Mouse (Mus musculus) midbrain, postnatal 0 days (tissue): ENCODE results near the gene Phldb1. TPM values are rescaled to one million over a fixed set of nuclear protein-coding genes. Genes with fewer than 3 reads are reported as not detected.

Experiments
- ATAC-seq: fragments of 200-750 bp; cut with Nextera tagmentation; 2 replicates; pipeline ENCODE4 v1.8.0; 2017; ENCODE audit warnings: moderate number of reproducible peaks, mild to moderate bottlenecking, moderate TSS enrichment, moderate library complexity; ENCODE audit not compliant: low FRiP score
- DNase-seq: peaks from one replicate; pipeline ENCODE4 v3.0.0-alpha.2; 2015; ENCODE audit warnings: low spot score
- H3K27ac ChIP-seq: fragments of 300-500 bp; sonication (generic); 2 replicates; pipeline ENCODE4 v1.5.1; 2014; ENCODE audit warnings: low read depth, mild to moderate bottlenecking, low read length, mixed read lengths
- H3K27me3 ChIP-seq: fragments of 300-500 bp; sonication (generic); 2 replicates; pipeline ENCODE4 v1.6.1; 2014; ENCODE audit warnings: low read length, control low read depth, mixed read lengths; ENCODE audit not compliant: insufficient read depth
- H3K36me3 ChIP-seq: fragments of 300-500 bp; sonication (generic); 2 replicates; pipeline ENCODE4 v1.6.1; 2014; ENCODE audit warnings: low read length, control low read depth, mixed read lengths; ENCODE audit not compliant: insufficient read depth
- H3K4me1 ChIP-seq: fragments of 300-500 bp; sonication (generic); 2 replicates; pipeline ENCODE4 v1.6.1; 2014; ENCODE audit warnings: mild to moderate bottlenecking, control low read depth, antibody characterized with exemption, low read length, mixed read lengths; ENCODE audit not compliant: insufficient read depth
- H3K4me2 ChIP-seq: fragments of 300-500 bp; sonication (generic); 2 replicates; pipeline ENCODE4 v1.6.1; 2014; ENCODE audit warnings: low read depth, mild to moderate bottlenecking, low read length, mixed read lengths; ENCODE audit not compliant: poor library complexity, severe bottlenecking
- H3K4me3 ChIP-seq: fragments of 300-500 bp; sonication (generic); 2 replicates; pipeline ENCODE4 v1.5.1; 2014; ENCODE audit warnings: low read depth, mild to moderate bottlenecking, low read length, moderate library complexity
- H3K9ac ChIP-seq: fragments of 300-500 bp; sonication (generic); replicated peaks from 2 replicates; pipeline ENCODE4 v1.6.1; 2014; ENCODE audit warnings: mild to moderate bottlenecking, low read length, moderate library complexity, mixed read lengths; ENCODE audit not compliant: poor library complexity, severe bottlenecking
- H3K9me3 ChIP-seq: fragments of 300-500 bp; sonication (generic); 2 replicates; pipeline ENCODE4 v1.6.1; 2016; ENCODE audit warnings: low read length, control low read depth
- CTCF ChIP-seq: IDR thresholded peaks from 2 replicates; pipeline ENCODE4 v1.5.1; 2016; ENCODE audit warnings: antibody characterized with exemption, mild to moderate bottlenecking
- WGBS: fragments of 180-500 bp; shearing (Covaris S2); extraction: QIAGEN DNeasy Blood & Tissue Kit; methylation state at CpG from one replicate; pipeline ENCODE4 v1.1.7; 2014; 5-methylcytosine and 5-hydroxymethylcytosine counted together
- polyA plus RNA-seq: library from polyadenylated mRNA; unstranded; fragments of >200 nt; fragmentation: Nextera tagmentation; extraction: Ambion mirVana; gene quantifications from 2 replicates; pipeline ENCODE4 v1.2.1, GENCODE M21; 2015
- total RNA-seq: library from RNA; depleted of rRNA; stranded (reverse); fragments of >200 nt; gene quantifications from 2 replicates; pipeline ENCODE4 v1.2.3, GENCODE M21; 2014

Gene Phldb1
- total and polyA plus RNA-seq, 2 experiments from 2014 or later = 41.0 to 154 TPM

DNA sequence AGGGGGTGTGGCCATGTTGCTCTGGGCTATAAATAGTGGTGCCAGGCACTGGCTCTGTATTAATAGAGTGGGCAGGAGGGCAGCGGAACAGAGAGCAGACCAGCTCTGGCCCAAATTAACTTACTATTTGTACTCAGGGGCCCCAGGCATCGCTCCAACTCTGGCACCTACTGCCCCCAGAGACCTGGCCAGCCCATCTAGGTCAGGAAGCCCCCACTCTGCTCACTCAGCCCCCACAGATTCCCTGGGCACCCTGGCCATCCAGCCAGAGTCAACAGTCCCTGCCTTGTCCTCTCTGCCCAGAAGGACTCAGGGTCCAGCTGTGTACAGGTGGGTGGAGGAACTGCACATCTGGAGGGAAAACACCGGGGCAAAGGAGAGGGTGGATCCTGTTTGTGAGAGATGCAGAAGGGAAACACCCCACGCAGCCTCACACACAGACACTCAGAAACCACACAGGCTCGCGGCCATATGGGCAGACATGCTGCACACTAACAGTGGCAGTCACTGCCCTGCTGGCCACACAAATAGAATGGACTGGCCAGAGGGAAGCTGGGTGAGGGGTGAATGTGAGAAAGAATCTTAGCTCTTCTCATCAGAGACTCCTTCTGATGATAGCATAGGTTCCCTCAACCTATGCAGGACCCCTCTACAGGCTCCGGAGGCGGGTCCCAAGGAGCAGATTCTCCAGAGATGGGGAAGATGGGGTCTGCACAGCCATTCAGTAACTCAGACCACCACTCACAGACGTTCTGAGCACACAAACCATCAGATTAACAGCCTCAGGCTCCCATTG is 14.4 kb downstream of the Phldb1 start:
- 13% methylated on average over 9 of the region's 9 CpGs for WGBS

DNA sequence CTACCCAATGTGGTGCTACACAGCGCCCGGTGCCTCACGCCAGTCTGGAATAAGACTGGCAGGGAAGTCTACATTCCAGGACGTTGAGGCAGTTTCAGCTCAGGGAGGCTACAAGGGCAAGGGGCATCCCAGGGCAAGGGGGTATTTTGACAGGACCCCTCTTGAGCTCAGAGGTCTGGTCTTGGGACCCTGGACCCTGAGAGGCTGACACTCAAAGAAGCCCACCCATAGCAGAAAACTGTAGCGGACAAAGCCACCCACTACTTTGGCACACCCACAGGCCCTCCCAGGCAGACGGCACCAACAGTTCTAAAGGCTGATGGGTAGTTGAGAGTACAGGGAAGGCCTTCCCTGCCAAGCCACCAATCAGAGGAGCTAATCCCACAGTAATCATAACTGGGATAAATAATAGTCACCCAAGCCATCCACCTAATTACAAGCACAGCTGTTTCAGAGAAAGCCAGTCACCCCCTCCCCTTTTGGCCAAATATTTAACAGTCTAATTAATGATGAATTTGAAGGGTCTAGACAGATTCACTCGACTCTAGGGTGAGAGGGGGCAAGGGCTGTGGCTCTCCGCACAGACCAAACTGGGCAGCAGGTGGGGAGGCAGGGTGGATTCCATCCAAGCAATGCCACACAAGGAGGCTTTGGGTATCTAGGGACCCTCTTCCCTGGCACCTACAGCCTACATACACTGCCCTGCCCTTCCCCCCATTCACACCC is 15.2 kb downstream of the Phldb1 start:
- peak overlapping the region; percentile 72 for H3K4me3 ChIP-seq
- no peak; the same call in 1 of the 2 replicates for ATAC-seq
- H3K4me1 ChIP-seq = peaks cover 19% of the 10 kb centered on the region
- peak overlapping the region; percentile 88 for H3K4me2 ChIP-seq
- DNase-seq = peak; percentile 77
- H3K9me3 ChIP-seq = no peaks in the 10 kb centered on the region
- TF ChIP-seq CTCF = no peak
- no peaks in the 10 kb centered on the region for H3K27me3 ChIP-seq
- H3K9ac ChIP-seq = peak overlapping the region; percentile 94
- H3K36me3 ChIP-seq = peaks cover 23% of the 10 kb centered on the region
- WGBS = 75% methylated on average over 8 of the region's 8 CpGs
- H3K27ac ChIP-seq = peak overlapping the region; percentile 78; the same call in 1 of the 2 replicates

More for the DNA sequence above, 14.4 kb downstream of the Phldb1 start:
- Histone ChIP-seq H3K4me1 (peaks cover 26% of the 10 kb centered on the region), H3K4me2 (peak overlapping the region; percentile 88), H3K27me3 (no peaks in the 10 kb centered on the region), H3K36me3 (peaks cover 15% of the 10 kb centered on the region), H3K9me3 (no peaks in the 10 kb centered on the region), H3K4me3 (peak overlapping the region; percentile 72), H3K27ac (peak overlapping the region; percentile 78), H3K9ac (peak overlapping the region; percentile 94)
- peak; percentile 17 for ATAC-seq
- peak; percentile 2; the same call in 1 of the 2 replicates for TF ChIP-seq CTCF
- peak; percentile 52 for DNase-seq

DNA sequence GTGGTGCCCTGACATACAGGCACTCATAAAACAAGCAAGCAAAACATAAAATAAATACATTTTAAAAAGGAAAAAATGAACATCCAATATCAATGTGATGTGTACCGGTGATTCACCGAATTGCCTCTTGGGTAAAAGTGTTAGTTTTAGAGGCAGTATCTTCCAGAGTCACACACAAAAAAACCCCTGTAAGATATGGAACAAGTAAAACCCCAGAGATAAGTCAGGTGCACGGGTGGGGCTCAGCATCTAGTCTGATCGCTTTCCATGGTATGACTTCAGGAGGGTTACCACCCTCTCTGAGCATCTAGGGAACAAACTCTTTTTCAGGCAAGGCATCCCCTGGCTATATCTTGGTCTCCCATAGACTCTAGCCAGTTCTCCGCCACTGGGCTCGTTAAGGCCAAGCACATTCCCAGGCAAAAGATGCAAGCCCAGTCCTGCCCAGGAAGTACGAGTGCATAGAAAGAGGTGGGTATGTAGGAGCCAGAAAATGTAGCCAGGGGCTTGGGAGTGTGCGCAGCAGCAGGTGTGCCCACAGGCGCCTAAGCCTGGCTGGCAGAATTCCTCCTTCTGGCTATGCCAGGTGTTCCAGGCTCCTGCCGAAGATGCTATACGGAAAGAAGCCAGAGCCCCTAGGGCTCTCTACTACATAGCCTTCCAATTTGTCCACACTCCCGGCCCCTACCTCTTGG is 15.9 kb downstream of the Phldb1 start:
- peak; percentile 41 for DNase-seq
- no peaks in the 10 kb centered on the region for H3K9me3 ChIP-seq
- 79% methylated on average over 12 of the region's 12 CpGs for WGBS
- TF ChIP-seq CTCF = no peak
- H3K4me3 ChIP-seq = no peak overlapping the region
- no peak for ATAC-seq
- peaks cover 24% of the 10 kb centered on the region for H3K36me3 ChIP-seq
- H3K9ac ChIP-seq = no peak overlapping the region
- no peak overlapping the region for H3K27ac ChIP-seq
- peak overlapping the region; percentile 88; the same call in 1 of the 2 replicates for H3K4me2 ChIP-seq
- H3K4me1 ChIP-seq = peaks cover 17% of the 10 kb centered on the region
- H3K27me3 ChIP-seq = no peaks in the 10 kb centered on the region

DNA sequence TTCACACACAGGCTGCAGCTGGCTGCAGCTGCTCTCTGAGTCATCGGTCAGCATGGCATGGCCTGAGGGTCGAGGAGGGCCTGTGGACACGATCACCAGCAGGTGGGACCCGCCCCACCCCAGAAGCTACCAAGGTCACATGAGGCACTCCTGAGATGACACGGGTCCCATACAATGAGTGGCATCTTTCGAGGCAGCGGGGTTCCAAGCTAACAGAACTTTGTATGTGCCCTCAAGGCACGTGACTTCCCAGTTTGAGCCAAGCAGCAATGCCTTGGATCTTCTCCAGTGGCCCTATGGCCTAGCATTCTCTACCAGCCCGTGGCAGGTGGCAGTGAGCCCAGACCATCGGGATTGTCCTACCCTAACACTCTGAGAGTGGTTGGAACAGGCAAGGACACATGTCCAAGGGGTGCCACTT is 17.2 kb downstream of the Phldb1 start:
- DNase-seq (peak; percentile 86), ATAC-seq (no peak)
- Histone ChIP-seq H3K27ac (no peak overlapping the region), H3K4me1 (peaks cover 17% of the 10 kb centered on the region), H3K9me3 (no peaks in the 10 kb centered on the region), H3K4me2 (no peak overlapping the region), H3K9ac (no peak overlapping the region), H3K36me3 (peaks cover 34% of the 10 kb centered on the region), H3K27me3 (no peaks in the 10 kb centered on the region), H3K4me3 (no peak overlapping the region)
- 79% methylated on average over 10 of the region's 10 CpGs for WGBS
- no peak for TF ChIP-seq CTCF

DNA sequence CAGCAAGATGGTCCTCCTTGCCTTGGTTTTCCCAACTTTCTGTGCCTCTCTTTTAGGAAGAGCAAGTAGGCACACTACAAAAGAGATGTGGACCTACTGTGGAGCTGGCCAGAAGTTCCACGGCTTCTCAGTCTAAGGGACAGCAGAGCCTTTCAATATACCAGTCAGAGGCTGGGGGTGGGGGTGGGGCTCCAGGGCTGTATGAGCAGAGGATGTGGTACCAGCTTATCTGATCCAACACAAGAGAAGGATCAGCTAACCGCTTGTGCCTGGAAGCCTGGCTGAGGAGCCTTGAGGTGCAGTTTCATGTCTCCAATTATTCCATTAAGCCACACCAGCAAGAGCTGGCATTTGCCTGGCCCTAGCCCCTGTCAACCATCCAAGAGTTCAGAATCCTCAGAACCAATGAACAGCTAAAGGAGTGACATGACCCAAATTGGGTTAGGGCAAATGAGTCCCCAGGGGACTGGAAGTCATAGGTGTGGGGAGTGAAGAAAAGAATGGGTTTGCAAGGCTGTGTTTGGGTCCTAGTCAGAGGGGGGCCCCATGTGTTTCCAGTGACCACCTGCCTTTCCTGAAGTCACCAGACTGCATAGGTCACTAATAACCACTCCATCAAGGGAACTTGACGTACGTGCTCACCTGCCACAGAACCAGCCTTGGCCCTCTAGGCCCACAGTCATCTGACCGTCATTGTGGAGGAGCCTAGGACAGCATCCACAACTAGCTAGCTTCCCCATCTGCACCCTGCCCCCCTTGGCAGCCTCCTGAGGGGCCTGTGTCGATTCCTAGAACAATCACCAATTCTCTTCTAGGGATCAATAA is 17.8 kb downstream of the Phldb1 start:
- Histone ChIP-seq H3K27me3 (no peaks in the 10 kb centered on the region), H3K4me2 (no peak overlapping the region), H3K36me3 (peaks cover 39% of the 10 kb centered on the region), H3K4me3 (no peak overlapping the region), H3K9me3 (no peaks in the 10 kb centered on the region), H3K9ac (no peak overlapping the region), H3K4me1 (peaks cover 17% of the 10 kb centered on the region), H3K27ac (no peak overlapping the region)
- TF ChIP-seq CTCF = no peak
- DNase-seq (no peak), ATAC-seq (no peak)
- 86% methylated on average over 6 of the region's 6 CpGs for WGBS
